Mouse (Mus musculus) limb, embryonic 11.5 days (tissue): Measurements from ENCODE around the gene Nudcd3. TPM values are rescaled to one million over a fixed set of nuclear protein-coding genes. Genes with fewer than 3 reads are reported as not detected.

Source experiments
- ATAC-seq: fragments of 200-750 bp; cut with Nextera tagmentation; 2 replicates; pipeline ENCODE4 v1.8.0; 2017; ENCODE audit warnings: low read depth; ENCODE audit not compliant: insufficient number of reproducible peaks, low FRiP score, low TSS enrichment
- DNase-seq: peaks from one replicate; pipeline ENCODE4 v3.0.0-alpha.2; 2015; ENCODE audit warnings: low spot score
- H3K27ac ChIP-seq: fragments of 300-500 bp; sonication (generic); replicated peaks from 2 replicates; pipeline ENCODE4 v1.5.1; 2014; ENCODE audit warnings: low read depth, mild to moderate bottlenecking, low read length
- H3K27me3 ChIP-seq: fragments of 300-500 bp; sonication (generic); 2 replicates; pipeline ENCODE4 v1.6.1; 2014; ENCODE audit warnings: mild to moderate bottlenecking, low read length, mixed read lengths; ENCODE audit not compliant: control insufficient read depth, insufficient read depth
- H3K36me3 ChIP-seq: fragments of 300-500 bp; sonication (generic); 2 replicates; pipeline ENCODE4 v1.6.1; 2014; ENCODE audit warnings: mild to moderate bottlenecking, low read length, moderate library complexity, mixed read lengths; ENCODE audit not compliant: control insufficient read depth, insufficient read depth
- H3K4me1 ChIP-seq: fragments of 300-500 bp; sonication (generic); 2 replicates; pipeline ENCODE4 v1.6.1; 2014; ENCODE audit warnings: low read length, mixed read lengths; ENCODE audit not compliant: control insufficient read depth, insufficient read depth
- H3K4me2 ChIP-seq: fragments of 300-500 bp; sonication (generic); 2 replicates; pipeline ENCODE4 v1.6.1; 2014; ENCODE audit warnings: low read depth, mild to moderate bottlenecking, moderate library complexity; ENCODE audit not compliant: severe bottlenecking
- H3K4me3 ChIP-seq: fragments of 300-500 bp; sonication (generic); 2 replicates; pipeline ENCODE4 v1.5.1; 2014; ENCODE audit warnings: low read depth, low read length
- H3K9ac ChIP-seq: fragments of 300-500 bp; sonication (generic); 2 replicates; pipeline ENCODE4 v1.6.1; 2014; ENCODE audit warnings: mild to moderate bottlenecking, low read length
- H3K9me3 ChIP-seq: fragments of 300-500 bp; sonication (generic); 2 replicates; pipeline ENCODE4 v1.6.1; 2016; ENCODE audit warnings: low read length; ENCODE audit not compliant: control insufficient read depth
- WGBS: fragments of 180-500 bp; shearing (Covaris S2); extraction: QIAGEN DNeasy Blood & Tissue Kit; methylation state at CpG from one replicate; pipeline ENCODE4 v1.1.7; 2014; 5-methylcytosine and 5-hydroxymethylcytosine counted together
- polyA plus RNA-seq: library from polyadenylated mRNA; unstranded; fragments of >200 nt; fragmentation: Nextera tagmentation; extraction: Ambion mirVana; gene quantifications from 2 replicates; pipeline ENCODE4 v1.2.1, GENCODE M21; 2014

Nudcd3 gene
- polyA plus RNA-seq, 1 experiment from 2014 or later = 41.7 TPM

GRCm38 (mm10) chr11:6187399-6187798 is 12.8 kb downstream of the Nudcd3 start:
- H3K9me3 ChIP-seq = no peaks in the 10 kb centered on the region
- DNase-seq (no peak), ATAC-seq (no peak)
- H3K36me3 ChIP-seq = no peaks in the 10 kb centered on the region; the same call in 1 of the 2 replicates
- no peak overlapping the region for H3K4me3 ChIP-seq
- H3K4me2 ChIP-seq = no peak overlapping the region
- H3K27me3 ChIP-seq = no peaks in the 10 kb centered on the region
- 0 out of 2 replicates have a peak, but pooled peaks cover 3% of the 10 kb centered on the region for H3K4me1 ChIP-seq
- H3K9ac ChIP-seq = no peak overlapping the region
- WGBS = 85% methylated on average over 3 of the region's 3 CpGs
- H3K27ac ChIP-seq = no peak overlapping the region

DNA sequence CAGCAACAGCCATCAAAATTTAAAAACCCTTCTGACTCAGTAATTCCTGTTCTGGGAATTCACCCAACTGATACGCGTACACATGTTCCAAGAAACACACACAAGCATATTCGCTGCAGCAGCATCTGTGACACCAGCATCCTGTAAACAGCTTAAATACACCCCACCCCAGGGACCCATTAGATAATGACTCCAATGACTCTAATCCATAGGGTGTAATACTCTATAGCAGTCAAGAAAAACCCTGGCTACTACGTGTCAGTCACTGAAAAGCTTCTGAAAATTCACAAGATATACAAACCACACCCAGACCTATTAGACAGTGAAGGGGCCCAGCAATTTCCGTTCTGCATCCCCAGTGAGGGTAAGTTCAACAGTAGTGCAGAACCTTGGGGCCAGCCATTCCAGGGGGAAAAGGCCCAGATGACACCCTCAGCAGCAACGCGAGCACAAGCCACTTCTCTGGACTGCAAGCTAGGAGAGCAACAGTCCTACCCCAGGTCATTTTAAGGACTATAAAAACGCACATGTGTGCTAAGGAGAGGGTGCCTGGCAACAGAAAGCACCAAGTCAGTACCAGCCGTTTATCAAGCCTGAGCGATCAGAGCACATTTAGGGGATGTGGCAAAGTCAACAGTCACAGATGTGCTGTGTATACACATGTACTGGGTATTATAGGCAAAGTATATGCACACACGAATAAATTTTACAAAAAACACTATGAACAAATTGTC is 15.8 kb downstream of the Nudcd3 start:
- Histone ChIP-seq H3K9me3 (no peaks in the 10 kb centered on the region), H3K27me3 (no peaks in the 10 kb centered on the region), H3K4me1 (peaks cover 3% of the 10 kb centered on the region; the same call in 1 of the 2 replicates), H3K4me2 (no peak overlapping the region), H3K9ac (no peak overlapping the region), H3K4me3 (no peak overlapping the region), H3K36me3 (no peaks in the 10 kb centered on the region; the same call in 1 of the 2 replicates), H3K27ac (no peak overlapping the region)
- 73% methylated on average over 11 of the region's 11 CpGs for WGBS
- DNase-seq (no peak), ATAC-seq (no peak)

- Histone ChIP-seq H3K27ac (no peak overlapping the region), H3K27me3 (no peaks in the 10 kb centered on the region), H3K9ac (no peak overlapping the region), H3K36me3 (no peaks in the 10 kb centered on the region; the same call in 1 of the 2 replicates), H3K9me3 (no peaks in the 10 kb centered on the region), H3K4me2 (no peak overlapping the region), H3K4me3 (no peak overlapping the region), H3K4me1 (peaks cover 9% of the 10 kb centered on the region; the same call in 1 of the 2 replicates)
- WGBS = 81% methylated on average over 2 of the region's 2 CpGs
- no peak for ATAC-seq
- DNase-seq = no peak
Measured at GRCm38 (mm10) chr11:6183246-6183645, 17.0 kb downstream of the Nudcd3 start.

DNA sequence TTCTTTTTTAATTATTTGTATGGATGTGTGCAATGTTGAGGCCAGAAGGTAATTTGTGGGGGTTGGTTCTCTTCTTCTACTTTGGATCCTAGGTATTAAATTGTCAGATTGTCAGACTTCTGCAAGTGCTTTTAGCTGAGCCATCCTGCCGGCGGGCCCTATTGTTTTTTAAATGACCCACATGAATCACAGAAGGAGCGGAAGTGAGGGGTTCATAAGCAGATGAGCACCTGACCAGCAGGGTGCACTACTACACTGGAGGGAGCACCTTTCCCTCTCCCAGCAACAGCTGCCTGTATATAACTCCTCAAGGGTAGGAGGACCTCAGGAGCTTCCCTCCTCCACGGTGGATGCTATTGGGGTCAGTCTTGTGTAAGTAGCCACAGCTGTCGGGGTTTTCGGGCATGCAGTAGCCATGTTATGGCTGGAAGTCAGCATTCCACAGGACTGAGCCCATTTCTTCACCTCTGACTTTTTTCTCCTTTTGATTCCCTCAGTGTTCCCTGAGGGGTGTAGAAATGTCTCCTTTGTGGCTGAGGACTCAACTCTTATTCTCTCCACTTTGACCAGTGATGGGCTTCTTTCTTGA is 19.3 kb downstream of the Nudcd3 start:
- Histone ChIP-seq H3K9ac (no peak overlapping the region), H3K36me3 (no peaks in the 10 kb centered on the region; the same call in 1 of the 2 replicates), H3K4me2 (no peak overlapping the region), H3K9me3 (no peaks in the 10 kb centered on the region), H3K4me3 (no peak overlapping the region), H3K27ac (no peak overlapping the region), H3K4me1 (peaks cover 9% of the 10 kb centered on the region; the same call in 1 of the 2 replicates), H3K27me3 (no peaks in the 10 kb centered on the region)
- WGBS = 58% methylated on average over 6 of the region's 6 CpGs
- ATAC-seq (no peak), DNase-seq (no peak)

DNA sequence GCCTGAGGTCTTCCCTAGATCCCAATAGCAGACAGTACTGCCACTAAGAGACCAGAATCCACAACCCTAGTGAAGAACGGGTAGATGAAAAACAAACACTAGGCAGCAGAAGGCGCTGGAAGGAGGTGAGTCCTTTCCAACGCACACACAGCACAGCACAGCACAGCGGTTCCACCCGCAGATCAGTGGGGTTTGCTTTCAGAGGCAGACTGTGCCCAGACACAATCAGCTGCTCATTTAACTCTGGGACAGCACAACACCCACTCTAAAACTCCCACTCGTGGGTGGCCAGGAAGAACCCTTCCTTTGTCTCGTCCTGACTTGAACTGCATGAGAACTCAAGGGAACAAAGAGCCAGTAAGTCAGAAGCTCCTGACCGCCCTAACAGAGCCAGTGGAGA is 21.0 kb downstream of the Nudcd3 start:
- H3K4me3 ChIP-seq = no peak overlapping the region
- no peaks in the 10 kb centered on the region for H3K9me3 ChIP-seq
- 16% methylated on average over 8 of the region's 8 CpGs for WGBS
- no peak overlapping the region for H3K27ac ChIP-seq
- H3K4me1 ChIP-seq = peaks cover 6% of the 10 kb centered on the region; the same call in 1 of the 2 replicates
- no peak overlapping the region for H3K4me2 ChIP-seq
- H3K36me3 ChIP-seq = no peaks in the 10 kb centered on the region
- DNase-seq (no peak), ATAC-seq (no peak)
- no peak overlapping the region; the same call in 1 of the 2 replicates for H3K9ac ChIP-seq
- no peaks in the 10 kb centered on the region for H3K27me3 ChIP-seq

DNA sequence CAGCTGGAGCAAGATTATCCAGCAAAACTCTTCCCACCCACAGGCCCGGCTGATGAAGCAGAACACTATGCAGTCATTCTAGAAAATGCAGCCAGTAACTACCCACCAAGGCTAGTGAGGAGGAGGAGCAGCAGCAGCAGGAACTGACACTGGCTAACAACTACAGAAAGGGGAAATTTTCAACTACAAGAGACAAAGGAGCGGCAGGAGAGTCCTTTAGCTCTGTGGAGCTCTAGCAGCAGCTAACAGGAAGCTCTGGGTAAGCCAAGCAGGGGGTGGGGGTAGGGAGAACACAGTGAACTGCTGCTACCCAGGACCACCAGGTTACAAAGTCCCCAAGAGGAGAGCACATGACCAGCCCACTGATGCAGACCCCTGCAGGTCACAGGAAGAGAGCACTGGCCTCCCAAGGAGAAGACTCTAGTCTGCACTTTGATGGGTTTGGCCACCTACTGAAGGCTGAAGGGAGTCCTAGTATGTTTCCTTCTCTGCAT is 21.5 kb downstream of the Nudcd3 start:
- H3K4me3 ChIP-seq = no peak overlapping the region
- 28% methylated on average over 2 of the region's 2 CpGs for WGBS
- H3K4me2 ChIP-seq = no peak overlapping the region
- H3K4me1 ChIP-seq = peaks cover 6% of the 10 kb centered on the region; the same call in 1 of the 2 replicates
- H3K27me3 ChIP-seq = no peaks in the 10 kb centered on the region
- no peak overlapping the region for H3K27ac ChIP-seq
- no peaks in the 10 kb centered on the region for H3K36me3 ChIP-seq
- no peak for DNase-seq
- no peak overlapping the region; the same call in 1 of the 2 replicates for H3K9ac ChIP-seq
- no peaks in the 10 kb centered on the region for H3K9me3 ChIP-seq
- ATAC-seq = no peak

DNA sequence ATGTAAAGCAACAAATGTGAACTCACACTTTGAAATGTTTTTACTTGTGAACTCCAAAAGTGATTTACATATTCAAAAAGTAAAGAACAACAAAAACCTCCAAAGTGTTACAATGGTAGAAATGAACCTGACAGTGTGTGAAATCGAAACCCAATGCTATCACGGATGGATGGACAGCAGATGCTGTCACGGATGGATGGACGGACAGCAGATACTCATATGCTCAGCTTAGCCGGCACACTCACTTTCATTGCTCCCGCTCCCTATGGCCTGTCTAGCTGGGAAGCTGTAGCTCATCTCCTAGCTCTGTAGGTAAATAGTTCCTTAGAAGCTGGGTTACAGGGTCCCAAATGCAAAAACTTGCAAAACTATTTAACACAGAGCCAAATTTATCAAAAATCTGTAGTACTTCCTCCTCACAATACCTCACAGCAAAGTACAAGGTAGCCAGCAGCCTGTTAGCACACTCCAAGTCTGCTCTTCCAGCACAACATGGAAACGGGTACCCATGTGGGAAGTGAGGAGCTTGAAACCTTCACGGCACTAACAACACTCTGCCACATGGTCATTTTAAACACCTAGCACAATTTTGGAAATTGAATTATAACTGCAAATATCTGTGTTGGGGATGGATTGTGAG is 22.3 kb downstream of the Nudcd3 start:
- Histone ChIP-seq H3K27ac (no peak overlapping the region), H3K36me3 (no peaks in the 10 kb centered on the region), H3K27me3 (no peaks in the 10 kb centered on the region), H3K4me3 (no peak overlapping the region), H3K4me1 (peaks cover 6% of the 10 kb centered on the region; the same call in 1 of the 2 replicates), H3K9ac (no peak overlapping the region), H3K9me3 (no peaks in the 10 kb centered on the region), H3K4me2 (no peak overlapping the region)
- DNase-seq (no peak), ATAC-seq (no peak)
- WGBS = 83% methylated on average over 8 of the region's 8 CpGs

GRCm38 (mm10) chr11:6175506-6175905 is 24.7 kb downstream of the Nudcd3 start:
- Histone ChIP-seq H3K36me3 (no peaks in the 10 kb centered on the region), H3K27ac (no peak overlapping the region), H3K27me3 (no peaks in the 10 kb centered on the region), H3K4me2 (no peak overlapping the region), H3K4me1 (peaks cover 6% of the 10 kb centered on the region; the same call in 1 of the 2 replicates), H3K9ac (no peak overlapping the region), H3K9me3 (no peaks in the 10 kb centered on the region), H3K4me3 (no peak overlapping the region)
- WGBS = 75% methylated on average over 1 of the region's 1 CpGs
- DNase-seq (no peak), ATAC-seq (no peak)
